Mouse (Mus musculus): ENCODE data around the gene Gm49630. TPM values are rescaled to one million over a fixed set of nuclear protein-coding genes. Genes with fewer than 3 reads are reported as not detected.

The Gm49630 gene
- polyA plus RNA-seq (2012; rRNA removed; ENCODE audit: low replicate concordance): 2.8 and 19.8 TPM in 2 replicates

GRCm38 (mm10) chr17:7371879-7372278 is at the start of gene Gm49630:
TSS of gene Gm49630 (minus strand) at chr17:7371979.

GRCm38 (mm10) chr17:7385364-7385763 is 13.6 kb upstream of the Gm49630 start, which contains the start of gene Unc93a2:
TSS of gene Unc93a2 (minus strand) at chr17:7385464.

GRCm38 (mm10) chr17:7352596-7352995 is 19.2 kb downstream of the Gm49630 start, which contains the start of gene Ttll2:
TSS of gene Ttll2 (minus strand) at chr17:7352696.

GRCm38 (mm10) chr17:7324346-7324745 is 47.4 kb downstream of the Gm49630 start, which contains the start of gene Tcp10a:
TSS of gene Tcp10a (plus strand) at chr17:7324646.

Other genes with a start within 250 kb of the Gm49630 start
- 1.5 and 1.6 TPM in 2 replicates for gene Rps6ka2, start 201.9 kb downstream of the Gm49630 start, polyA plus RNA-seq (2012; rRNA removed; ENCODE audit: low replicate concordance)
- not detected in 2 replicates for gene Tcp10a, start 47.3 kb downstream of the Gm49630 start, polyA plus RNA-seq (2012; rRNA removed; ENCODE audit: low replicate concordance)
- gene Ttll2, start 19.3 kb downstream of the Gm49630 start, polyA plus RNA-seq (2012; rRNA removed; ENCODE audit: low replicate concordance): 0.89 and 5.2 TPM in 2 replicates
- gene Unc93a2, start 13.5 kb upstream of the Gm49630 start, polyA plus RNA-seq (2012; rRNA removed; ENCODE audit: low replicate concordance): 13.6 and 59.8 TPM in 2 replicates